Mouse (Mus musculus): ENCODE measurements around the gene Naa50.

GRCm38 (mm10) chr16:44109002-44109401, 30.6 kb upstream of the Naa50 start:
- TF ChIP-seq EP300 (IDR thresholded peaks at IDR 0.05; ENCODE audit: low read depth) = no peak
- TF ChIP-seq CTCF (IDR thresholded peaks at IDR 0.05; ENCODE audit: low read depth) = no peak

All from liver, embryonic 14.5 days (tissue).